Mouse (Mus musculus) heart, postnatal 0 days (tissue): ENCODE data around the gene Ntrk3. TPM values are rescaled to one million over a fixed set of nuclear protein-coding genes. Genes with fewer than 3 reads are reported as not detected.

Source experiments
- ATAC-seq: fragments of 200-750 bp; cut with Nextera tagmentation; 2 replicates; pipeline ENCODE4 v1.8.0; 2017; ENCODE audit warnings: low read depth, moderate number of reproducible peaks, moderate library complexity; ENCODE audit not compliant: insufficient read depth
- DNase-seq: peaks from one replicate; pipeline ENCODE4 v3.0.0-alpha.2; 2016; ENCODE audit warnings: low spot score
- H3K27ac ChIP-seq: fragments of 300-500 bp; sonication (generic); 2 replicates; pipeline ENCODE4 v1.5.1; 2014; ENCODE audit warnings: low read depth, mild to moderate bottlenecking
- H3K27me3 ChIP-seq: fragments of 300-500 bp; sonication (generic); 2 replicates; pipeline ENCODE4 v1.6.1; 2014; ENCODE audit warnings: low read length, mixed read lengths; ENCODE audit not compliant: control insufficient read depth, insufficient read depth
- H3K36me3 ChIP-seq: fragments of 300-500 bp; sonication (generic); replicated peaks from 2 replicates; pipeline ENCODE4 v1.6.1; 2014; ENCODE audit warnings: low read length, mixed read lengths; ENCODE audit not compliant: control insufficient read depth, insufficient read depth
- H3K4me1 ChIP-seq: fragments of 300-500 bp; sonication (generic); 2 replicates; pipeline ENCODE4 v1.6.1; 2014; ENCODE audit warnings: antibody characterized with exemption; ENCODE audit not compliant: control insufficient read depth, insufficient read depth
- H3K4me2 ChIP-seq: fragments of 300-500 bp; sonication (generic); 2 replicates; pipeline ENCODE4 v1.6.1; 2014; ENCODE audit warnings: low read depth, mild to moderate bottlenecking, low read length, moderate library complexity
- H3K4me3 ChIP-seq: fragments of 300-500 bp; sonication (generic); 2 replicates; pipeline ENCODE4 v1.5.1; 2014; ENCODE audit warnings: low read depth, low read length
- H3K9ac ChIP-seq: fragments of 300-500 bp; sonication (generic); replicated peaks from 2 replicates; pipeline ENCODE4 v1.6.1; 2014; ENCODE audit warnings: low read depth, low read length, mixed read lengths
- H3K9me3 ChIP-seq: fragments of 300-500 bp; sonication (generic); replicated peaks from 2 replicates; pipeline ENCODE4 v1.6.1; 2016; ENCODE audit warnings: low read length; ENCODE audit not compliant: control insufficient read depth
- CTCF ChIP-seq: IDR thresholded peaks from 2 replicates; pipeline ENCODE4 v1.5.1; 2016; ENCODE audit warnings: antibody characterized with exemption, control low read depth, low read depth
- EP300 ChIP-seq: IDR thresholded peaks from 2 replicates; pipeline ENCODE4 v1.6.1; 2016; ENCODE audit warnings: antibody characterized with exemption, low read depth
- WGBS: fragments of 180-500 bp; shearing (Covaris S2); extraction: QIAGEN DNeasy Blood & Tissue Kit; methylation state at CpG from one replicate; pipeline ENCODE4 v1.1.7; 2014; 5-methylcytosine and 5-hydroxymethylcytosine counted together
- polyA plus RNA-seq: library from polyadenylated mRNA; unstranded; fragments of >200 nt; fragmentation: Nextera tagmentation; extraction: Ambion mirVana; gene quantifications from 2 replicates; pipeline ENCODE4 v1.2.1, GENCODE M21; 2015
- total RNA-seq: library from RNA; depleted of rRNA; stranded (reverse); fragments of >200 nt; gene quantifications from 2 replicates; pipeline ENCODE4 v1.2.3, GENCODE M21; 2014; ENCODE audit warnings: low replicate concordance

Ntrk3 gene
- total and polyA plus RNA-seq, 2 experiments from 2014 or later, result 1.1 to 4.2 TPM

DNA sequence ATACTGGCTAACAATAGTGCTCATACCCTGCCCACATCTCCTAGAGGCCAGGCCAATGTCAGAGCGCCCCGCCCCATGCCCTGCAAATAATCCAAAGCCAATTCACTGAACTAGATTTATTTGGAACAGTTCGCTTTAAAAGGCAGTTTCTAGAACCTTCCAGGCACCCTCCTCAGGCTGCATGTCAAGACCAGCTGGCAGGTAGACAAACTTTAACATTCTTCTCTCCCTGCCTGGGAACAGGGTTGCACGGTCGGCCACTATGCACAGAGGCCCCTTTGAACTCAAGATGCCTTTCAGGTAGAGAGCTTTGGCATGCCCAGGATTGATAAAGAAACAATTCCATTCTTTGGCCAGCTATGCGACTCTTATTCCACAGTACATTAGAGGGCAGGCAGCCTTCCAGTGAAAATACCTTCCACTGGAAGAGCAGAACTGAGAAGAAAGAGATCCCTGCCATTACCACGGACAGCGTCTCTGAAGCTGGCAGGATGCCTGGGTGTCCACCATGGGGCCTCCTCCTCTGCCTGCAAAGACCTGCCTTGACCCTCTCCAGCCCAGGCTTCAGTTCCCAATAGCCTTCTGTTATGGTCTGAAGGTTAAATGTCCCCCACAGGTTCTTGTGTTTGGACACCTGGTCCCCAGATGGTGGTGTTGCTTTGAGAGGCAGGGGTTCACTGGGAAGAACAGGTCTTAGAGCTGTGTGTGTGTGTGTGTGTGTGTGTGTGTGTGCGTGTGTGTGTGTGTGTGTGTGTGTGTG is 298.3 kb downstream of the Ntrk3 start:
- Histone ChIP-seq H3K4me1 (no peaks in the 10 kb centered on the region), H3K36me3 (no peaks in the 10 kb centered on the region), H3K27ac (no peak overlapping the region), H3K4me3 (no peak overlapping the region), H3K9me3 (no peaks in the 10 kb centered on the region), H3K27me3 (no peaks in the 10 kb centered on the region), H3K4me2 (no peak overlapping the region), H3K9ac (no peak overlapping the region)
- DNase-seq (no peak), ATAC-seq (no peak)
- TF ChIP-seq CTCF, result no peak
- WGBS, result 60% methylated on average over 9 of the region's 9 CpGs

DNA sequence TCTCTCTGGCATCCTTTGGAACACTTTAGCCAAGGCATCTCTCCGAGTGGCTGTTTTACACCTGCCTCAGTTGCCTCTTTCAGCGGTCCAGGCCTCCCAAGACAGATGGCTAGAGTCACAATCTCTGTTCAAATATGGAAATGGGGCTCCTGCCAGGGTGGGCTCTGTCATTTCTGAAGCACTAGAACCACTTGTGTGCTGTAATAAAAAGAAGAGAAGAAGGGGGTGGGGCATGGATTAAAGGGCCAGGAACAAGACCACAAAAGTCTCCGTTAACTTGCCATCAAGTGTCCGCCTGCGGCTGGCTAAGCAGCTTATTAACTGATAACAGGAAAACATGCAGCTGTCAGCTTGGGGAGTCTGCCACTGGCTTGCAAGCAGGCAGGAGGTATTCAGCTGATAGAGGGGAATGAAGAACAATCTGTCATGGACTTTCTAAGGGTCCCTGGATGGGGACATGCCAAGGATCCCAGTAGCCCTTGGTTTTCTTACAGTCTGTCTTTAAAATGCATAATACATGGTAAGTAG is 304.1 kb downstream of the Ntrk3 start:
- Histone ChIP-seq H3K4me3 (no peak overlapping the region), H3K9me3 (no peaks in the 10 kb centered on the region), H3K9ac (no peak overlapping the region), H3K27ac (no peak overlapping the region), H3K4me1 (no peaks in the 10 kb centered on the region), H3K36me3 (no peaks in the 10 kb centered on the region), H3K4me2 (no peak overlapping the region), H3K27me3 (no peaks in the 10 kb centered on the region)
- ATAC-seq (no peak), DNase-seq (no peak)
- TF ChIP-seq EP300 (no peak), CTCF (no peak)
- WGBS, result 41% methylated on average over 5 of the region's 5 CpGs

DNA sequence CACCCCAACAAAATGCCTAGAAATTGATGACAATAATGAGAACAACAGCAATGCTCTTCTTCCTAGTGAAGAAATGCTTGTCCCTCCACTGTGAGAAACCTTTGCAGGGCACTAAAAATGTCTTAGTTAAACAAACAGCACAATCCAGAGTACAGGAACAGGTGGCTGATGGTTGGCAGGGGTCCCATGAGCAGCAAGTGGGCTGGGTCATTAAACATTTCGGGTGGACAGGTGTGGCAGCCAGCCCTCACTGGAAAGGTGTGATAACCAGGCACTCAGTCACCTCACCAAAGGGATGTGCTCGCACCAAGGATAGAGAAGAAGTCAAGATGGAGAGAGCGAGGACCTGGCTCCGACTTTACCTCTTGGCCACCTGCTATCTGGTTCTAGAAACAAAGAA is 306.2 kb downstream of the Ntrk3 start:
- WGBS, result 79% methylated on average over 4 of the region's 4 CpGs
- no peaks in the 10 kb centered on the region for H3K36me3 ChIP-seq
- no peak for TF ChIP-seq EP300
- no peak for TF ChIP-seq CTCF
- no peak for DNase-seq
- ATAC-seq, result no peak
- H3K4me2 ChIP-seq, result no peak overlapping the region
- no peaks in the 10 kb centered on the region for H3K4me1 ChIP-seq
- no peak overlapping the region for H3K4me3 ChIP-seq
- no peak overlapping the region for H3K9ac ChIP-seq
- no peak overlapping the region for H3K27ac ChIP-seq
- no peaks in the 10 kb centered on the region for H3K27me3 ChIP-seq
- H3K9me3 ChIP-seq, result no peaks in the 10 kb centered on the region

DNA sequence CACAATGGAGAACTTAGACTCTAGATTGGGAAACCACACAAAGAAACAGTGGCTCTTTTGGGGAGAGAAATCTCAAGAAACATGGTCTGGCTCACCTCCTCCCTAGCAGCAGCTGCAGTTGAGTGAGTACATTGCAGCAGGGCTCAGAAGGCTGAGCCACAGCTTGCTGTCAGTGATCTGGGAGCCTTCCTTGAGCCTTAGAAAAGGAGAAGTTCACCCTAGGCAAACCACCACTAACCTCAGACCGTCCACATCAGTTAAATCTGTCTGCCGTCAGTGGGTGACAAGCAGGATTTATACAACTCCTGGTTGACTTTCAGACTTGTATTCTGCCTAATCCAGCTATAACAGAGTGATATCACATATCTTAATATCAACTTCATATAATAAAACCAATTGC is 325.6 kb downstream of the Ntrk3 start:
- Histone ChIP-seq H3K9me3 (no peaks in the 10 kb centered on the region), H3K4me2 (no peak overlapping the region), H3K36me3 (no peaks in the 10 kb centered on the region), H3K4me1 (no peaks in the 10 kb centered on the region), H3K9ac (no peak overlapping the region), H3K4me3 (no peak overlapping the region), H3K27me3 (no peaks in the 10 kb centered on the region), H3K27ac (no peak overlapping the region)
- no peak for TF ChIP-seq EP300
- no peak for TF ChIP-seq CTCF
- DNase-seq, result no peak
- WGBS, result 83% methylated on average over 2 of the region's 2 CpGs
- no peak for ATAC-seq

DNA sequence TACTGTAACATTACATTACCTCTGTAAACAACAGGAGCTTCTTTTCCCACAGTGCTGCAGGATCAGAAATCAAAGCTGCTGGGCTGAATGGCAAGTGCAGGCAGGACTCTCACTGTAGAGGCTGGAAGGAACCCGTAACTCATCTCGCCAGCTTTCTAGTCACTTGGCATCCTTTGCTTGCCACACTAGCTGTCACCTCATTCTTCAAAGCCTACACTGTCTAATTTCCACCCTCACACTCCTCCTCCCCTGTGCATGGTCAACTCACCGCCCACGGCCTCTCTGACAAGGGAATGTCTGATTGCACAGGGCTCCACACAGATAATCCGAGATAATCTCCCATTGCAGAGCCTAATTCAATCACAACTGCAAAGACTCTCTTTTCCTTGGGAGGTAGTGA is 327.8 kb downstream of the Ntrk3 start:
- Histone ChIP-seq H3K9ac (no peak overlapping the region), H3K27me3 (no peaks in the 10 kb centered on the region), H3K4me3 (no peak overlapping the region), H3K4me2 (no peak overlapping the region), H3K36me3 (no peaks in the 10 kb centered on the region), H3K27ac (no peak overlapping the region), H3K4me1 (no peaks in the 10 kb centered on the region), H3K9me3 (no peaks in the 10 kb centered on the region)
- DNase-seq (no peak), ATAC-seq (no peak)
- 45% methylated on average over 5 of the region's 5 CpGs for WGBS
- TF ChIP-seq CTCF, result no peak
- no peak for TF ChIP-seq EP300
